Mouse (Mus musculus) hindbrain, embryonic 10.5 days (tissue): Measurements from ENCODE around the gene Ankrd55. TPM values are rescaled to one million over a fixed set of nuclear protein-coding genes. Genes with fewer than 3 reads are reported as not detected.
"Not testable (repeated sequence)": the region's sequence is repeated elsewhere in the genome, so short reads cannot be mapped to it uniquely, and the experiment has no call there.

ENCODE experiments used
- DNase-seq: peaks from one replicate; pipeline ENCODE4 v3.0.0-alpha.2; 2017; ENCODE audit warnings: low spot score
- H3K27ac ChIP-seq: fragments of 300-500 bp; sonication (generic); 2 replicates; pipeline ENCODE4 v1.5.1; 2016; ENCODE audit warnings: mild to moderate bottlenecking, moderate library complexity
- H3K27me3 ChIP-seq: fragments of 300-500 bp; sonication (generic); 2 replicates; pipeline ENCODE4 v1.6.1; 2016; ENCODE audit warnings: mild to moderate bottlenecking; ENCODE audit not compliant: poor library complexity, insufficient read depth, severe bottlenecking
- H3K36me3 ChIP-seq: fragments of 300-500 bp; sonication (generic); 2 replicates; pipeline ENCODE4 v1.6.1; 2016; ENCODE audit warnings: mild to moderate bottlenecking, moderate library complexity
- H3K4me1 ChIP-seq: fragments of 300-500 bp; sonication (generic); replicated peaks from 2 replicates; pipeline ENCODE4 v1.6.1; 2016; ENCODE audit warnings: mild to moderate bottlenecking
- H3K4me3 ChIP-seq: fragments of 300-500 bp; sonication (generic); 2 replicates; pipeline ENCODE4 v1.5.1; 2016; ENCODE audit warnings: mild to moderate bottlenecking, moderate library complexity
- H3K9me3 ChIP-seq: fragments of 300-500 bp; sonication (generic); 2 replicates; pipeline ENCODE4 v1.6.1; 2016; ENCODE audit warnings: mild to moderate bottlenecking, moderate library complexity
- WGBS: fragments of 180-500 bp; shearing (Covaris S2); methylation state at CpG from one replicate; pipeline ENCODE4 v1.1.7; 2016; 5-methylcytosine and 5-hydroxymethylcytosine counted together
- polyA plus RNA-seq: library from polyadenylated mRNA; unstranded; fragments of >200 nt; fragmentation: Nextera tagmentation; extraction: Ambion mirVana; gene quantifications from 2 replicates; pipeline ENCODE4 v1.2.1, GENCODE M21; 2016

Ankrd55 gene
- polyA plus RNA-seq, 1 experiment from 2014 or later = 1.9 TPM

GRCm38 (mm10) chr13:112426265-112427135, 138.2 kb downstream of the Ankrd55 start:
- Histone ChIP-seq H3K36me3 (no peaks in the 10 kb centered on the region), H3K27me3 (no peaks in the 10 kb centered on the region), H3K9me3 (0 out of 2 replicates have a peak, but pooled peaks cover 3% of the 10 kb centered on the region), H3K4me1 (peaks cover 9% of the 10 kb centered on the region), H3K27ac (peak overlapping the region; percentile 31; the same call in 1 of the 2 replicates), H3K4me3 (no peak overlapping the region)
- WGBS = 68% methylated on average over 13 of the region's 13 CpGs
- no peak for DNase-seq

- H3K27me3 ChIP-seq, H3K4me3 ChIP-seq, H3K36me3 ChIP-seq, H3K4me1 ChIP-seq, H3K27ac ChIP-seq, DNase-seq, H3K9me3 ChIP-seq: not testable (repeated sequence)
- 93% methylated on average over 4 of the region's 4 CpGs for WGBS
These were observed 138.9 kb downstream of the Ankrd55 start for GRCm38 (mm10) chr13:112427136-112427470.

DNA sequence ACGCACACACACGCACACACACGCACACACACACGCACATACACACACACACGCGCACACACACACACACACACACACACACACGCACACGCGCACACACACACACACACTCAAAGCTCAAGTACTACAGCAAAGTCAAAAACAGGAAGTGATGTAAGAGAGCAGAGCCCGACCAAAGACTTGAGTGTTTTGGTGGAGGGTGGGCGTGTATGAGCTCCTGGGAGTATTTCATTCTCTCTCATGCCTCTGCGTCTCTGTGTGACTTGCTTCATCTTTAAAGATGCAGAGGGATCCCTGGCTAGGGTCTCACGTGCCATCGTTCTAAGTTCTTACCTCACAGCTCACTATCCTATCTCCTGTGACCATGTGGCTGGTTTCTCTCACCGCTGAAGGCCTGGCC, 139.3 kb downstream of the Ankrd55 start:
- no peaks in the 10 kb centered on the region for H3K27me3 ChIP-seq
- H3K4me1 ChIP-seq = peaks cover 9% of the 10 kb centered on the region
- 0 out of 2 replicates have a peak, but pooled peaks cover 3% of the 10 kb centered on the region for H3K9me3 ChIP-seq
- DNase-seq = no peak
- 89% methylated on average over 15 of the region's 15 CpGs for WGBS
- H3K36me3 ChIP-seq = no peaks in the 10 kb centered on the region
- H3K27ac ChIP-seq = no peak overlapping the region
- H3K4me3 ChIP-seq = no peak overlapping the region

GRCm38 (mm10) chr13:112433271-112433670, 145.0 kb downstream of the Ankrd55 start:
- Histone ChIP-seq H3K4me3 (no peak overlapping the region), H3K36me3 (no peaks in the 10 kb centered on the region), H3K27me3 (no peaks in the 10 kb centered on the region), H3K27ac (no peak overlapping the region), H3K9me3 (no peaks in the 10 kb centered on the region), H3K4me1 (no peaks in the 10 kb centered on the region; the same call in 1 of the 2 replicates)
- DNase-seq = no peak
- WGBS = 73% methylated on average over 5 of the region's 5 CpGs

Other genes starting within 250 kb of the Ankrd55 start
- gene Il6st, start 175.6 kb downstream of the Ankrd55 start, polyA plus RNA-seq = 22.8 and 24.5 TPM in 2 replicates